Mouse (Mus musculus): ENCODE measurements around the gene Ppp1cb.

DNA sequence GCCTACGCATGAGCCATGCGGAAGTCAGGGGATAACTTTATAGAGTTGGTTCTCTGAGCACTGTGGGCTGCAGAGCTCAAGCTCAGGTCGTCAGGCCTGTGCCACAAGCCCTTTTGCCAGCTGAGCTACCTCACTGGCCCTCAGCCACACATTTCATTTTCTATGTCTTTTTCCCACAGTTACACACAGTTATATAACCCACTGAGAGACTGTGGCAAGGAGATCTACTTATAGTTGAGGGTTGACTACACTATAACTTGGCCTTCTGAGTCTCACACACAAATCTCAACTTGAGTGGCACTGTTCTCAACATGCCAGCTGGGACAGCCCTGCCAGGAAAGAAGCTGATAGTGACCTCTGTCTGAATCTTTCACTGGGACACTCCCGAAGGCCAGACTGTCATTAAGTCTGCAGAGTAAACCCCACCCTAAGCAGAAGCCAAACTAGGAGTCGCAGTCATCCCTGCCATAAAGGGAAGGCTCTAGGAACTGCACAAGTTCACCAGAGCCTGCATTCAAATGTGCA lies 44.1 kb upstream of the Ppp1cb start:
- TF ChIP-seq POLR2A (IDR thresholded peaks at IDR 0.05; ENCODE audit: borderline replicate concordance, extremely low read depth, insufficient read depth, insufficient read length, poor library complexity, severe bottlenecking): no peak
- TF ChIP-seq CTCF (IDR thresholded peaks at IDR 0.05; ENCODE audit: borderline replicate concordance, extremely low read depth, insufficient read depth, insufficient read length): no peak

Measured in brain, embryonic 14.5 days (tissue).